Mouse (Mus musculus): ENCODE measurements around the gene Cfap97d2.

DNA sequence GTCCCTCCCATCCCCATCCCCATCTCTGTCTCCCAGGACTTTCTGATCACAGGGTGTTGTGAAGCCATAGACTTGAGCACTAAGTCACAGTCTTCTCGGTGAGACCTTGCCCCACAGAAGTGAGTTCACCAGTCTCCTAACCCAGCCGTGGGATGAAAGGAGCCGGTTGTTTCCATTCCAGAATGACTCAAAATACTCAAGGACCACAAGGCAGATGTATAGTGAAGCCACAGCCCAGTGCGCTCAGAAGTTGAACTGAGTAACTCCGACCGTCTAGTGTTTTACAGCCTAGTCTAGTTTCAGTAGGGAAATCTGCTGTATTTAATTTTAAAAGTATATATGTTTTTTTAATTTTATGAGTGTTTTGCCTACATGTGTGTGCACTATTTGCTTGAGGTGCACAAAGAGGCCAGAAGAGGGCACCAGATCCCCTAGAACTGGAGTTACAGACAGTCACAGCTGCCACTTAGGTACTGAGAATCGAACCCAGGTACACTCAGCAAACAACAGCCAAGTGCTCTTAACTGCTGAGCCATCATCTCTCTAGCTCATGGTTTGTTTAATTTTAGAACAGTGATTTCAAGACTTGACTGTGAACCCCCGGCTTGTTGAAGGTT is 18.5 kb upstream of the Cfap97d2 start:
- TF ChIP-seq CTCF (IDR thresholded peaks at IDR 0.05; ENCODE audit: low read depth, low read length), result no peak
- TF ChIP-seq POLR2AphosphoS5 (IDR thresholded peaks at IDR 0.05; ENCODE audit: insufficient replicate concordance, low read depth, low read length), result no peak
- no peak for TF ChIP-seq GATA1 (IDR thresholded peaks at IDR 0.05; ENCODE audit: borderline replicate concordance, low read length)

Measured in G1E (cell line).